Mouse (Mus musculus) thymus, postnatal 0 days (tissue): ENCODE results near the gene Hibch. TPM values are rescaled to one million over a fixed set of nuclear protein-coding genes. Genes with fewer than 3 reads are reported as not detected.

Experiments
- polyA plus RNA-seq: library from polyadenylated mRNA; unstranded; fragments of >200 nt; fragmentation: Nextera tagmentation; extraction: Ambion mirVana; gene quantifications from 2 replicates; pipeline ENCODE4 v1.2.1, GENCODE M21; 2015

Hibch gene
- polyA plus RNA-seq, 1 experiment from 2014 or later, result 23.8 TPM

Other genes with a start within 250 kb of the Hibch start
- 12.5 and 15.8 TPM in 2 replicates for gene Nemp2, start 214.2 kb upstream of the Hibch start, polyA plus RNA-seq
- 2.5 and 2.6 TPM in 2 replicates for gene Mfsd6, start 117.5 kb upstream of the Hibch start, polyA plus RNA-seq
- 43.5 and 43.7 TPM in 2 replicates for gene Inpp1, start 27.2 kb upstream of the Hibch start, polyA plus RNA-seq
- 2.8 and 3.0 TPM in 2 replicates for gene 1700019D03Rik, start 175.2 kb downstream of the Hibch start, polyA plus RNA-seq
- gene Mstn, start 216.7 kb downstream of the Hibch start, polyA plus RNA-seq, result 0.27 and 0.33 TPM in 2 replicates